Mouse (Mus musculus): ENCODE results near the gene Olfr97. TPM values are rescaled to one million over a fixed set of nuclear protein-coding genes. Genes with fewer than 3 reads are reported as not detected.
"Not testable (repeated sequence)": the region's sequence is repeated elsewhere in the genome, so short reads cannot be mapped to it uniquely, and the experiment has no call there.

Gene Olfr97
- total RNA-seq (2014; rRNA removed), result not detected in 2 replicates
- polyA plus RNA-seq (2015; fragmentation: Nextera tagmentation; extraction: Ambion mirVana), result not detected in 2 replicates

DNA sequence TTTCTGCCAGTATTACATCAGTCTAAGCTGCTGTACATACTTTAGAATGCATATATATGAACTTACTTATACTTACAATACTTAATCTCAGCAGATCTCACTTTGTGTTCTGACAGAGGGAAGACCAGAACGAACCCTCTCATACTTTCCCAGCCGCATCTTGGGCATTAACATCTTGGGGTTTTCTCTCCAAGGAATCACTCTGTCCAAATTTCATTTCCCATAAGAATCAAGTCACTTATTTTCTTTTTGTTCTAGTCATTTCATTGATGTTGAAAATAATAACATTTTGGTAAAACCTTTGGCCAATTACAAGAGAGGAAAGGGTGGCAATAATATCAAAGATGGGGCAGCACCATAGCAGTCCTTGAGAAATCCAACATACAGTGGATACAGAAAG is at the start of gene Olfr97:
Gene Olfr97, minus strand, starts transcription at position 101 of the 400 bp plus-strand sequence.
- not testable (repeated sequence) for H3K27me3 ChIP-seq (ENCODE audit: insufficient read depth, low read length); H3K36me3 ChIP-seq (ENCODE audit: insufficient read depth); H3K9me3 ChIP-seq (ENCODE audit: low read length); H3K9ac ChIP-seq; H3K4me3 ChIP-seq (ENCODE audit: low read depth, low read length); H3K4me1 ChIP-seq (ENCODE audit: insufficient read depth); H3K27ac ChIP-seq (ENCODE audit: low read depth, low read length); ATAC-seq; H3K4me2 ChIP-seq (ENCODE audit: low read depth); DNase-seq
- 90% methylated on average over 2 of the region's 2 CpGs for WGBS

DNA sequence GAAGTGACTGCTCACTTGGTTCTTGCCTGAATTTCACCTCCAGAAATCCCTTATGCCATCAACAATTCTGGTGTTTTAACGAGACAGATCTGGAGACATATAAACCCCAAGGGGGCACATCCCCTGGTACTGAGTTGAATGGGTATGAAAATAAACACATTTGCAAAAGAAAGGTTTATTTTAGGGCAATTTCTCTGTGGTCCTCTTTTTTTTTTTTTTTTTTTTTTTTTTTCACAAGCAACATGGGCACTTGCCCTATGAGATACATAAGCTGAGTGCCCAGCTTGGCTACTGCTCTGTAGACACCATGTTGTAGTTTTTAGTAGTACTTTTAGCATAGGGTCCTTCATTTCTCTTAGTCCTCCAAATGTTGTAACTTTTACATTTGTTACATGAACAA is 46.2 kb upstream of the Olfr97 start, which contains the start of gene Olfr99:
Gene Olfr99, minus strand, starts transcription at position 101 of the 400 bp plus-strand sequence.
- DNase-seq (no peak), ATAC-seq (no peak)
- no peak within 1 kb of the TSS for H3K4me2 ChIP-seq (ENCODE audit: low read depth)
- TF ChIP-seq CTCF (IDR thresholded peaks at IDR 0.05; ENCODE audit: low read depth), result no peak
- no peak within 1 kb of the TSS for H3K27ac ChIP-seq (ENCODE audit: low read depth, low read length)
- H3K4me3 ChIP-seq (ENCODE audit: low read depth, low read length), result no peak within 1 kb of the TSS
- H3K36me3 ChIP-seq (ENCODE audit: insufficient read depth), result no peaks in the 10 kb centered on the region
- H3K27me3 ChIP-seq (ENCODE audit: insufficient read depth, low read length), result no peaks in the 10 kb centered on the region
- WGBS, result 60% methylated on average over 1 of the region's 1 CpGs
- H3K9me3 ChIP-seq (ENCODE audit: low read length), result no peaks in the 10 kb centered on the region
- H3K9ac ChIP-seq, result no peak within 1 kb of the TSS
- H3K4me1 ChIP-seq (ENCODE audit: insufficient read depth), result no peaks in the 10 kb centered on the region

DNA sequence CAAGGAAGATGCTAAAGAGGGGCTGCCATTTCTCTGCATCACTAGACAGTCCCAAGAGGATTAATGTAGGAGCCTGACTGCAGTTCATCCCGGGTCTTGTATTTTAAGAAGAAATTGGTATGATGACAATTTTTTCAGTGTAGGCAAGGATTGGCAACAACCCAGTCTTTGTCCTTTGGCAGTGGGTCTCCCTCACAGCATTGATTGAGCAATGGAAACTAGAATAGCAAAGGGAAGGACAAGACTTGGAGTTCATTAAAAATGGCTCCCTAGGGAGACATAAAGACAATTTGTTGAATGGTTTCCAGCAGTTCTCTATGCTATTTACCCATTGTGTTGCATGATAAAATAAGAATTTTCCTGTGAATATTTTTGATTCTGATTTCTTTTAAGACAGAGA is 43.2 kb upstream of the Olfr97 start:
- Histone ChIP-seq H3K4me1 (ENCODE audit: insufficient read depth) (no peaks in the 10 kb centered on the region), H3K4me3 (ENCODE audit: low read depth, low read length) (no peak overlapping the region), H3K4me2 (ENCODE audit: low read depth) (no peak overlapping the region), H3K9ac (no peak overlapping the region), H3K27ac (ENCODE audit: low read depth, low read length) (no peak overlapping the region), H3K36me3 (ENCODE audit: insufficient read depth) (no peaks in the 10 kb centered on the region), H3K27me3 (ENCODE audit: insufficient read depth, low read length) (no peaks in the 10 kb centered on the region), H3K9me3 (ENCODE audit: low read length) (no peaks in the 10 kb centered on the region)
- no peak for TF ChIP-seq CTCF (IDR thresholded peaks at IDR 0.05; ENCODE audit: low read depth)
- DNase-seq, result no peak
- 59% methylated on average over 1 of the region's 1 CpGs for WGBS
- ATAC-seq, result no peak

DNA sequence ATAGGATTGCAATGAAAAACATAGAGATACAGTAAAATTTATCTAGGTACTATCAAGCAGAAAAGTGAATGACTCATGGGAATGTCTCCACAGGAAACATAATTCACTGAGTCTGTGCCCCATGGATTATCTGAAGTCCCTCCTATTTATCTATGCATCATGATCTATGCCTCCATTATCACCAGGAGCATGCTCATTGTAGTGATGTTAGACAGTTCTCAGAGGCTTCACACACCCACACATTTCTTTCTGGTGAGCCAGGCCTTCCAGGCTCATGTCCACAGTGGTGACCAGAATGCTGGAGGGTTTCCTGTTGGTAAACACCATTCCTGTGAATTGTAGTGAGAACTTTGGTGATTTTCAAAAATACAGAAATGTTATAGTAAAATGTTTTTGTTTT is 39.4 kb upstream of the Olfr97 start:
- Histone ChIP-seq H3K9ac (no peak overlapping the region), H3K4me2 (ENCODE audit: low read depth) (no peak overlapping the region), H3K4me1 (ENCODE audit: insufficient read depth) (no peaks in the 10 kb centered on the region), H3K9me3 (ENCODE audit: low read length) (no peaks in the 10 kb centered on the region), H3K27me3 (ENCODE audit: insufficient read depth, low read length) (no peaks in the 10 kb centered on the region), H3K4me3 (ENCODE audit: low read depth, low read length) (no peak overlapping the region), H3K27ac (ENCODE audit: low read depth, low read length) (no peak overlapping the region), H3K36me3 (ENCODE audit: insufficient read depth) (no peaks in the 10 kb centered on the region)
- DNase-seq (no peak), ATAC-seq (no peak)
- no peak for TF ChIP-seq CTCF (IDR thresholded peaks at IDR 0.05; ENCODE audit: low read depth)

DNA sequence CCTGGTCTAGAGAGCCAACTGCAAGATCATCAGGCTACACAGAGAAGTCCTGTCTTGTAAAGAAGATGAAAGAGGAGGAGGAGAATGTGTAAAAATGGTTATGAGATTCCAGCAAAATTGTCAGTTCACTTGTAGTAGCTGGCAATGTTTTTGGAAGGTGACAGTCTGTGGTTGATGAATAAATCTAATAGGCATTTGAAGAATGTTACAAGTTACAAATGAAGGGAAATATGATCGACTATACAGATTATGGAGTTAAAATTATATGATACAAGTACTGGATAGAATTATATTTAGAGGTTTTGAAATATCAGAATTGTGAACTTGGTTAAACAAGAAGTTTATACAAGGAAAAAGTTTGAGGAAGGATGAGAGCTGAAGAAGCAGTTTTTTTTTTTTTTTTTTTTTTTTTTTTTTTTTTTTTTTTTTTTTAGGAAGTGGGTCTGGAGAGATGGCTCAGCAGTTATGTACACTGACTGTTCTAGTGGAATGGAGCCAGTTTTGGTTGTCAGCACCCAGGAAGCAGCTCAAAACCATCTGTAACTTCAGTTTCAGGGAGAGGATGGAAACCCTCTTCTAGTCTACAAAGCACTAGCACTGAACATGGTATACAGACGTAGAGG is 38.6 kb upstream of the Olfr97 start:
- WGBS, result 87% methylated on average over 2 of the region's 2 CpGs
- Histone ChIP-seq H3K4me2 (ENCODE audit: low read depth) (no peak overlapping the region), H3K9me3 (ENCODE audit: low read length) (no peaks in the 10 kb centered on the region), H3K27me3 (ENCODE audit: insufficient read depth, low read length) (no peaks in the 10 kb centered on the region), H3K4me1 (ENCODE audit: insufficient read depth) (no peaks in the 10 kb centered on the region), H3K9ac (no peak overlapping the region), H3K36me3 (ENCODE audit: insufficient read depth) (no peaks in the 10 kb centered on the region), H3K27ac (ENCODE audit: low read depth, low read length) (no peak overlapping the region), H3K4me3 (ENCODE audit: low read depth, low read length) (no peak overlapping the region)
- no peak for ATAC-seq
- no peak for TF ChIP-seq CTCF (IDR thresholded peaks at IDR 0.05; ENCODE audit: low read depth)
- DNase-seq, result no peak

DNA sequence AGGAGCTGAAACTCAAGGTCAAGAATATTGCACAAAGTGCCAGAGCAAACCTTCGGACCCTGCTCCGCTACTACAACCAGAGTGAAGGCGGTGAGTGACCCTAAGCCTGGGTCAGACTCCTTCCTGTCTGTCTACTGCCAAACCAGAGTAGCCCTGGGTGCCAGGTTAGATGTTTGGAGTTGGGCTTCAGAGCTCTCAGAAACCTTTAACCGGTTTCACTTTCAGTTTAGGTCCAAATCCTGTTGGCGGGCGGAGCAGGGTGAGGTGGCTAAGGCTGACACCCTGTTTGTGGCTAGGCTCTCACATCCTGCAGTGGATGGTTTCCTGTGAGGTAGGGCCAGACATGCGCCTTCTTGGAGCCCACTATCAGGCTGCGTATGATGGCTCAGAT is 33.6 kb upstream of the Olfr97 start:
- Histone ChIP-seq H3K9ac (peak overlapping the region; percentile 36; the same call in 1 of the 2 replicates), H3K4me3 (ENCODE audit: low read depth, low read length) (peak overlapping the region; percentile 44), H3K36me3 (ENCODE audit: insufficient read depth) (no peaks in the 10 kb centered on the region), H3K9me3 (ENCODE audit: low read length) (no peaks in the 10 kb centered on the region), H3K4me1 (ENCODE audit: insufficient read depth) (no peaks in the 10 kb centered on the region), H3K27ac (ENCODE audit: low read depth, low read length) (no peak overlapping the region), H3K4me2 (ENCODE audit: low read depth) (peak overlapping the region; percentile 93), H3K27me3 (ENCODE audit: insufficient read depth, low read length) (no peaks in the 10 kb centered on the region)
- ATAC-seq (no peak), DNase-seq (no peak)
- TF ChIP-seq CTCF (IDR thresholded peaks at IDR 0.05; ENCODE audit: low read depth), result no peak
- 66% methylated on average over 8 of the region's 8 CpGs for WGBS

DNA sequence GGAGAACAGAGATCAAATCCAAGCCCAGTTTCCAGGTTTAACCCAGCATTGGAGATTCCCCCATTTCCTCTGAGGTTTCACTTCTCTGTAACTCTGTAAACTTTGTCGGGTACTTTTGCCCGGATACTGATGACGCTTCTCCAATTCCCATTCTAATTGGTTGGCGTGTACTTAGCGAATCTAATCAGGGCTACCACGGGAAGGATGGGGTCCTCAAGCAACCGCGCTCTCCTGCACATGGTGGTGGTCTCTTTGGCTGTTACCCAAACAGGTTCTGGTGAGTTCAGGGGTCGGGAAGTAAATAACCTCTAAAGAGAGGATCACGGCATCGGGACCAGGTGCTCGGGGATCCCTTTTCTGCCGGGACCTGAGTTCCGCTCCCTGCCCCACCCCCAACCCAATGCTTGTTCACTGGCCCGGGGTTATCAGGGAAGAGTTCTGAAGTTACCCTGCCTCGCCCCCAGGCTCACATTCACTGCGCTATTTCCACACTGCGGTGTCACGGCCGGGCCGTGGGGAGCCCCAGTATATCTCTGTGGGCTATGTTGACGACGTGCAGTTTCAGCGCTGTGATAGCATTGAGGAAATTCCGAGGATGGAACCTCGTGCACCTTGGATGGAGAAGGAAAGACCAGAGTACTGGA is 33.0 kb upstream of the Olfr97 start, which contains the start of gene H2-M3:
Gene H2-M3, plus strand, starts transcription at position 163 of the 644 bp plus-strand sequence.
- H3K4me2 ChIP-seq (ENCODE audit: low read depth), result peak within 1 kb of the TSS; percentile 93
- no peak within 1 kb of the TSS for H3K27ac ChIP-seq (ENCODE audit: low read depth, low read length)
- ATAC-seq, result peak; percentile 100
- no peaks in the 10 kb centered on the region for H3K4me1 ChIP-seq (ENCODE audit: insufficient read depth)
- H3K27me3 ChIP-seq (ENCODE audit: insufficient read depth, low read length), result no peaks in the 10 kb centered on the region
- H3K36me3 ChIP-seq (ENCODE audit: insufficient read depth), result no peaks in the 10 kb centered on the region
- H3K9ac ChIP-seq, result peak within 1 kb of the TSS; percentile 36; the same call in 1 of the 2 replicates
- H3K4me3 ChIP-seq (ENCODE audit: low read depth, low read length), result peak within 1 kb of the TSS; percentile 44
- DNase-seq, result peak; percentile 95
- TF ChIP-seq CTCF (IDR thresholded peaks at IDR 0.05; ENCODE audit: low read depth), result no peak
- no peaks in the 10 kb centered on the region for H3K9me3 ChIP-seq (ENCODE audit: low read length)
- 4% methylated on average over 26 of the region's 26 CpGs for WGBS

Data from forebrain, postnatal 0 days (tissue).